Mouse (Mus musculus) kidney, embryonic 14.5 days (tissue): ENCODE data around the gene Bms1. TPM values are rescaled to one million over a fixed set of nuclear protein-coding genes. Genes with fewer than 3 reads are reported as not detected.

Experiments
- ATAC-seq: fragments of 200-750 bp; cut with Nextera tagmentation; 2 replicates; pipeline ENCODE4 v1.8.0; 2017; ENCODE audit warnings: moderate number of reproducible peaks, mild to moderate bottlenecking, moderate TSS enrichment, moderate library complexity; ENCODE audit not compliant: low FRiP score, low TSS enrichment
- H3K27ac ChIP-seq: fragments of 300-500 bp; sonication (generic); 2 replicates; pipeline ENCODE4 v1.5.1; 2014; ENCODE audit warnings: low read depth, mild to moderate bottlenecking, low read length, moderate library complexity, mixed read lengths
- H3K27me3 ChIP-seq: fragments of 300-500 bp; sonication (generic); 2 replicates; pipeline ENCODE4 v1.6.1; 2014; ENCODE audit warnings: mild to moderate bottlenecking, low read length; ENCODE audit not compliant: control insufficient read depth, insufficient read depth
- H3K36me3 ChIP-seq: fragments of 300-500 bp; sonication (generic); 2 replicates; pipeline ENCODE4 v1.6.1; 2014; ENCODE audit warnings: low read length, mixed read lengths; ENCODE audit not compliant: control insufficient read depth, insufficient read depth
- H3K4me1 ChIP-seq: fragments of 300-500 bp; sonication (generic); 2 replicates; pipeline ENCODE4 v1.6.1; 2014; ENCODE audit warnings: low read length, mixed read lengths; ENCODE audit not compliant: control insufficient read depth, insufficient read depth
- H3K4me2 ChIP-seq: fragments of 300-500 bp; sonication (generic); replicated peaks from 2 replicates; pipeline ENCODE4 v1.6.1; 2014; ENCODE audit warnings: low read depth, mild to moderate bottlenecking, low read length
- H3K4me3 ChIP-seq: fragments of 300-500 bp; sonication (generic); 2 replicates; pipeline ENCODE4 v1.5.1; 2014; ENCODE audit warnings: mild to moderate bottlenecking, low read length
- H3K9ac ChIP-seq: fragments of 300-500 bp; sonication (generic); 2 replicates; pipeline ENCODE4 v1.6.1; 2014; ENCODE audit warnings: low read depth, mild to moderate bottlenecking, low read length, moderate library complexity
- H3K9me3 ChIP-seq: fragments of 300-500 bp; sonication (generic); 2 replicates; pipeline ENCODE4 v1.6.1; 2016; ENCODE audit warnings: low read length; ENCODE audit not compliant: control insufficient read depth
- WGBS: fragments of 180-500 bp; shearing (Covaris S2); extraction: QIAGEN DNeasy Blood & Tissue Kit; methylation state at CpG from one replicate; pipeline ENCODE4 v1.1.7; 2014; 5-methylcytosine and 5-hydroxymethylcytosine counted together
- polyA plus RNA-seq: library from polyadenylated mRNA; unstranded; fragments of >200 nt; fragmentation: Nextera tagmentation; extraction: Ambion mirVana; gene quantifications from 2 replicates; pipeline ENCODE4 v1.2.1, GENCODE M21; 2014

Bms1 gene
- 17.4 and 38.3 TPM in 2 replicates for polyA plus RNA-seq

DNA sequence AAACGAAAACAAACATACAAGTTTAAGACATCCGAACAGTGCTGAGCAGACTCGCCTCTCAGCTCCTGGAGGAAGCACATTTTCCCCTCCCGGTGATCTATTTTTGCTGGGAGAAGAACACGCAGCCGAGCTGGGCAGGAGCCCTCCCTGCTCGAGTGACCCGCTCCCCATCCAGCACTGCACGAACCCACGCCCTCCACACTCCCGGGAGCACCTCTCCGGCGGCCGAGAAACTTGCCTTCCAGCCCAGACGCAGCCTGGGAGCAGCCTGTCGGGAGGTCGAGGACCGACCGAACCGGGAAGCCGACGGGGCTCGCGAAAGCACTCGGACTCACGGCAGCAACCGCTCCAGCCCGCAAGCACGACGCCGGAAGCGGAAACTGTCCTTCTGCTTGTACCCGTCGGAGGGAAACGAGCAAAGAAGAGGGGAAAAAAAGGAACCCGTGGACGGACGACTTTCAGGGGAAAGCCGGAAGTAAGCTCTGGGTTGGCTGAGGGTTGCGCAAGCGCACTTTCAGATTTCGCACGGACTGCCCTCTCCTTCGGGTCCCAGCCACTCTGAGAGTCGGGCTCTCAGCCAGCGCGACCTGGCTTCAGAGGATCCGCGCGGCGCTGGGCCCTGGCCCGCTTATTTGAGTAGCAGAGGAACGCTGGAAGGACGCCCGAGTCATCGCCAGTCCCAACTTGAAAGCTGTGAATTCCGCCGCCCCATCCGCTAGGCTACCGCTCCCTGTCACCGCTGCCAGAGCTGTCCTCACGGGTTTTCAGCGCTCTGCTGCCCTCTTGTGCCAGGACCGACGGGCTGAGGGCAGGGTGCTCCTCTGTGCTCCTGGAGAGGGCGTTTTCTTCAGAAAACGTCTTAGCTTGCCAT, at the start of gene Bms1:
Gene Bms1 (minus strand): TSS at position 425 of the 871 bp plus-strand sequence.
- peaks cover 12% of the 10 kb centered on the region for H3K4me1 ChIP-seq
- ATAC-seq: peak; percentile 98
- peak within 1 kb of the TSS; percentile 88 for H3K9ac ChIP-seq
- WGBS: under 1% methylated on average over 66 of the region's 67 CpGs
- no peaks in the 10 kb centered on the region for H3K27me3 ChIP-seq
- peak within 1 kb of the TSS; percentile 67; the same call in 1 of the 2 replicates for H3K27ac ChIP-seq
- peaks cover 30% of the 10 kb centered on the region for H3K36me3 ChIP-seq
- peak within 1 kb of the TSS; percentile 63 for H3K4me2 ChIP-seq
- no peaks in the 10 kb centered on the region for H3K9me3 ChIP-seq
- peak within 1 kb of the TSS; percentile 97 for H3K4me3 ChIP-seq

DNA sequence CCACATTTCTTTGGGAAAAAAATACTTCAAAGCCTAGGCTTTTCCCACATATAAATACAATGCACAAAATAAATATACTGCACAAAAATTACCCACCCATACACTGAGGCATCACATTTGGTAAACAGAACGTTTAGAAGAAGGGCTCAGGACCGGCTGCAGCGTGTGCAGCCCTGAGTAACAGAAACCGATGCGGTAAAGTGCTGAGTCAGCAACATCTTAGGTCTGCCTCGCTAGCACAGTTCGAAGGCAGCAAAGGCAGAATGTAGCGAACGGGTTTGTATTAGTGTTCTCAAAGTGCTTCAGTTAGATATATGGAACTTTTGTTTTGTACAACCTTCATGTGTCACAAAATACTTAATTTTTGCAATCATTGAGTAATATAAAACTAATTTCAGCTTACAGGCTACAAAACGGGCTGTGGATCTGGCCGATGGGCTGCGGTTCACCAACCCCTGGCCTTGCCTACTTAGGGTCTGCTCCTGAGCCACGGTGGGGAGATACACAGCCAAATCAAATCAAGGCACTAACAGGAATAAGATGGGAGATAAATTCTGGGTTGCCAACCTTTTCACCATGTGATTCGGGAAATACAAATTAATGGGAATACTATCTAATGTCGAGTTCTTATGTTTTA, 42.9 kb upstream of the Bms1 start:
- Histone ChIP-seq H3K9me3 (no peaks in the 10 kb centered on the region), H3K9ac (no peak overlapping the region), H3K4me3 (no peak overlapping the region), H3K27me3 (no peaks in the 10 kb centered on the region), H3K36me3 (peaks cover 31% of the 10 kb centered on the region), H3K4me1 (no peaks in the 10 kb centered on the region), H3K27ac (no peak overlapping the region), H3K4me2 (no peak overlapping the region)
- WGBS: 85% methylated on average over 15 of the region's 15 CpGs
- ATAC-seq: no peak

DNA sequence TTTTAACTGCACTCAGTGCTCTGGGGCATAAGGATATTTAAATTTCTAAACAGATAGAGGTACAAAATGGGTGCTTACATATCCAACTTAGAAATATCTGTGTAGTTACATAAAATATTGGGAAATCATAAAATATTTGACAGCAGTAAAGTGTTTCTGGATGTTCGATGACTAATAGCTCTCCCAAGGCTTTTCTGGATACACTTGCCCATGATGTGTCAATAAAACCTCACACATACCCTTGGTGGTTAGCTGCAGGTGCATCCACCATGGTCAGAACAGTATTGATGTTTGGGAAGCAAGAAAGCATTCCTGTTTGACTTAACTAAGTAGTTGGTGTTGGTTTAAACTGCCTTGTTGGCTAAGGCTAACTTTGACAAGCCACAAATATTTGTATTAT, 38.5 kb upstream of the Bms1 start:
- no peak for ATAC-seq
- H3K27me3 ChIP-seq: no peaks in the 10 kb centered on the region
- 94% methylated on average over 1 of the region's 1 CpGs for WGBS
- peaks cover 2% of the 10 kb centered on the region; the same call in 1 of the 2 replicates for H3K36me3 ChIP-seq
- H3K27ac ChIP-seq: no peak overlapping the region
- H3K4me2 ChIP-seq: no peak overlapping the region
- no peaks in the 10 kb centered on the region for H3K4me1 ChIP-seq
- H3K9me3 ChIP-seq: no peaks in the 10 kb centered on the region
- H3K9ac ChIP-seq: no peak overlapping the region
- no peak overlapping the region for H3K4me3 ChIP-seq

DNA sequence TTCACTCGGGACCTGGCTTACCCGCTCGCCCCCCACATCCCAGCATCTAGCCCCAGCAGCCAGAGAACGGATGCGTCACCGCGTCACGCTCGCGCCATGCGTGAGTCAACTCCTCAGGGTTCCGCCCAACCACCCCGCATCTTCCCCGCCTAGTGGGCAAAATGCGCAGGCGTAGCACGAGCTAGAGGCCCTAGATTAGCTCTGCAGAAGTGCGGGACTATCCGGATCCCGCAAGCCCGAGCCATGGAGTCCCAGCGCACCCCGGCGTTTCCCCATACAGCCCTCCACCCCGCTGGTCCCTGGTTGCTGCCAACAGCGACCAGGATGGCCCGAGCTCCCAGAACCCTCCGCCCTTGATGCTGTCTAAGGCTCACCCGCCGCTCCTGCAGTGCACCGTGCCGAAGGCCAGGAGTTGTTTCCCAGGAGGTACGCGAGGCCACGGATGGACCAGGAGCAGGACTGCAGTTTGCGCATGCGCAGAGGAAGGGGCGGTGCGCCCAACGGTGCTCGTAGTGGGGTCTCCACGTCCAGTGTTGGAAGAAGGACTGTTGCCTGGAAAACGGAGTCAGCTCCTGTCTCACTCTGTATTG, 35.9 kb upstream of the Bms1 start, which contains the start of gene Zfp248:
Gene Zfp248 (minus strand): TSS at position 487 of the 590 bp plus-strand sequence.
- Histone ChIP-seq H3K27ac (peak within 1 kb of the TSS; percentile 91), H3K4me1 (no peaks in the 10 kb centered on the region), H3K9ac (peak within 1 kb of the TSS; percentile 86), H3K36me3 (peaks cover 2% of the 10 kb centered on the region; the same call in 1 of the 2 replicates), H3K9me3 (no peaks in the 10 kb centered on the region), H3K4me3 (peak within 1 kb of the TSS; percentile 75), H3K27me3 (no peaks in the 10 kb centered on the region), H3K4me2 (peak within 1 kb of the TSS; percentile 81)
- under 1% methylated on average over 43 of the region's 43 CpGs for WGBS
- ATAC-seq: peak; percentile 96

DNA sequence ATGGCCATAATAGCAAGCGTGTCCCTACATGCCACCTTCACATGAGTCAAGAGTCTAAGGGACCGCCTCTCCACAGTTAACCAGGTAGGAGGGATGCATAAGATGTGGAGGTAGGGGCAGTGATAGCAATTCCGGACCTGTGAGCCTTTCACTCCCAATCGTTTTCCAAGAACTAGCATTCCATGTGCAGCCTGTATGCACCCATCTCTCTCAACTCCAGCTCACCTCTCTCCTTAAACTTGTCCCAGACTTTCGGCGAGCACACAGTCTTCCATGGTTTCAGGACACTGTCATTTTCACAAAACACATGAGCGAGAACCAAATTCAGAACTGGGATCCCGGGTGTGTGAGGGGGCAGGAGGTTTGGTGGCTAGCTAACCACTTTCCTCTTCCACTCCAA, 35.2 kb upstream of the Bms1 start:
- Histone ChIP-seq H3K36me3 (peaks cover 2% of the 10 kb centered on the region; the same call in 1 of the 2 replicates), H3K4me3 (peak overlapping the region; percentile 75), H3K9ac (peak overlapping the region; percentile 86), H3K9me3 (no peaks in the 10 kb centered on the region), H3K27me3 (no peaks in the 10 kb centered on the region), H3K4me2 (peak overlapping the region; percentile 81), H3K27ac (no peak overlapping the region), H3K4me1 (no peaks in the 10 kb centered on the region)
- no peak for ATAC-seq
- 40% methylated on average over 8 of the region's 8 CpGs for WGBS

DNA sequence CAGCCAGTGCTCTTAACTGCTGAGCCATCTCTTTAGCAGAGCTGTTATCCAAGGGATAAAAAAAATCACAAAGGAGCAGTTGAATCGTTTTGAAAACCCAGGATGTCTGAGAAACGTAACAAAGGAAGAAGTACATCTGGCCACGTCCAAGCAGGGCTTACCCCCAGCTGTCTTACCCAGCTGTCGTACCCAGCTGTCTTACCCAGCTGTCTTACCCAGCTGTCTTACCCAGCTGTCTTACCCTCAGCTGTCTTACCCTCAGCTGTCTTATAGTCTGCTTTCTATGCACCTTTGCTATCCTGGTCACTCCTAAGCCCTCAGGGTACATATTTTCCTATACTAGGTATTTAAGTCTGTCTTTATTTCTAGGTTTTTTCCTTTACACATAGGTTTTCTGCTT, 12.2 kb upstream of the Bms1 start:
- no peak overlapping the region for H3K27ac ChIP-seq
- H3K4me3 ChIP-seq: no peak overlapping the region
- peaks cover 8% of the 10 kb centered on the region; the same call in 1 of the 2 replicates for H3K9me3 ChIP-seq
- H3K4me2 ChIP-seq: no peak overlapping the region
- H3K36me3 ChIP-seq: peaks cover 28% of the 10 kb centered on the region
- WGBS: 98% methylated on average over 4 of the region's 4 CpGs
- no peak for ATAC-seq
- no peak overlapping the region for H3K9ac ChIP-seq
- no peaks in the 10 kb centered on the region for H3K4me1 ChIP-seq
- H3K27me3 ChIP-seq: no peaks in the 10 kb centered on the region

DNA sequence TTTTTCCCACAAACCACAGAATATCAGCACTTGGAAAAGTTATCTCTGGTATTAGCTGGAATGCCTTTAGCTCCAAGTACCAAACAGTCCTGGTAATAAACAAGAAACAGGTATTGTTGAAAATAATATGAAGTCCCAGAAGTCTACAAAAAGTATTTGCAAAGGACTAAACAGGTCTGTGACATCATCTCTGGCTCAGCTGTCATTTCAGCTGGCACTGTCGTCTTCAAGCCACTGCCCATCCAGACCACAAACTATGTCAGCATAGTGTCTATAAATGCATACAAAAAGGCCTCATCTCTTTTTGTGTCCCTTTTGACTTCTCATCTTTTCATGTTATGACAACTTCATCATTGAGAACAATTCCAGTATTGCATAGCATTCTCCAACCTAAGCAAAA, 7.4 kb upstream of the Bms1 start:
- Histone ChIP-seq H3K4me2 (no peak overlapping the region), H3K4me1 (no peaks in the 10 kb centered on the region), H3K9me3 (peaks cover 8% of the 10 kb centered on the region; the same call in 1 of the 2 replicates), H3K27me3 (no peaks in the 10 kb centered on the region), H3K9ac (no peak overlapping the region), H3K36me3 (peaks cover 23% of the 10 kb centered on the region), H3K4me3 (no peak overlapping the region), H3K27ac (no peak overlapping the region)
- no peak for ATAC-seq
- WGBS: 93% methylated on average over 1 of the region's 1 CpGs

DNA sequence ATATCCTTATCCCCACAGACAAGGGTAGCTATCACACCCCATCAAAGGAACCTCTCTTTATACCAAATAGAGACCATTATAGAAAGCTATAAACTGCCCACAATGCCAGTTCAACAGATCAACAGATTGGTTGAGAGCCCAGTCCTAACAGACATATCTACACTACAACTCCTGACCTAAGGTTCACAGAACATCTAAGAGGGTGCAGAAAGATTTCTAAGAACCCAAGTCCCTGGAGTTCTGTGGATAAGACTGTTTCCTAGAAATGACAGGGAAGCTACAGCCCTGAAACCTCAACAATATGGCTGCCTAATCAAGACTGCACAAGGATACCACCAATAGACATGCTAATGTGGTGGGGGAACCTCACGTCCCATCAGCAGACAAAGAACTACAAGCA, 8.8 kb downstream of the Bms1 start:
- Histone ChIP-seq H3K36me3 (peaks cover 81% of the 10 kb centered on the region), H3K9me3 (no peaks in the 10 kb centered on the region), H3K9ac (no peak overlapping the region), H3K27ac (no peak overlapping the region), H3K4me1 (no peaks in the 10 kb centered on the region), H3K4me3 (no peak overlapping the region), H3K27me3 (no peaks in the 10 kb centered on the region), H3K4me2 (no peak overlapping the region)
- ATAC-seq: no peak
- 86% methylated on average over 1 of the region's 1 CpGs for WGBS
